Comparison of ENCODE assay signal across 13 mouse cellular contexts in the genomic region with DNA sequence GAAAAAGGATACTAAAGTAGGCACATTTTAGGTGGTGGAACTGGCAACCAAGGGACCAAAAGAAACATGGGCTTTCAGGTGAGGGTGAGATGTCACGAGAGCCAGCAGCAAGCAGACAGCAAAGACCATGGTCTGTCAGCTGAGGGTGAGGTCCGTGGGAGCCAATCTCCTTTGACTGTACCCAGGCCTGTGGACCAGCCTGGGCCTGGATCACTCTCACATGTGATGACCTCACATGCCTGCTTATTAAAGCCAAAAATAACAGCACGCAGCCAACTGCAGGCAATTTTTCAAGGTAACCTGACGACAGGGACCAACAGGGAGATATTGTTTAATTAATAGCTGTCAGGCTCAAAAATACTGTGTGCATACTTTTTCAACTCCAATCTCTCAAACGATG. TPM values are rescaled to one million over a fixed set of nuclear protein-coding genes. Genes with fewer than 3 reads are reported as not detected.
DNase-seq lines count a peak whose midpoint lies in the region; ATAC-seq and TF ChIP-seq lines count a peak whose summit lies in the region.
"Had no signal": no experiment of that assay in that cellular context is flagged by ENCODE, and none has a peak within 500 bp of the region (broad histone marks: within the 10 kb centered on the region; RNA-seq: fewer than 3 reads in every experiment).

No protein-coding gene starts in this region.

- no peak for ATAC-seq in midbrain, embryonic 11.5 days (ENCODE audit: low FRiP score)

- TF ChIP-seq CTCF in layer of hippocampus, adult 2 months (conservative IDR thresholded peaks at IDR 0.05), result no peak
- no peak for TF ChIP-seq CTCF in thymus, adult 2 months (IDR thresholded peaks at IDR 0.05; ENCODE audit: borderline replicate concordance, control insufficient read depth, extremely low read depth, insufficient read depth, low read length, poor library complexity)

- no peak overlapping the region for H3K9ac ChIP-seq in midbrain, embryonic 11.5 days (ENCODE audit: low read length)
- H3K9ac ChIP-seq: lung, embryonic 15.5 days; neural tube, embryonic 15.5 days had no signal

- peak; percentile 9 to 11 for DNase-seq in cerebellum, postnatal 25 days
- no peak for DNase-seq in cerebellum, adult 18-20 months
- DNase-seq in midbrain, embryonic 11.5 days (ENCODE audit: low spot score, missing footprints), result peak; percentile 35
- no peak for DNase-seq in midbrain, embryonic 10.5 days (ENCODE audit: low spot score)
- DNase-seq in heart, adult 9 months (ENCODE audit: low spot score in 2 of 2), result peak; percentile 53 to 68
- DNase-seq in ovary, postnatal 14 days (ENCODE audit: low spot score), result peak; percentile 2
- DNase-seq in layer of hippocampus, adult 2 months (ENCODE audit: low spot score in 2 of 2), result no peak
- no peak for DNase-seq in thymus, adult 2 months
- DNase-seq: kidney, adult 18-20 months; layer of hippocampus, postnatal 36 days; thymus, postnatal 36 days had no signal

- no peaks in the 10 kb centered on the region for H3K4me1 ChIP-seq in midbrain, embryonic 11.5 days (ENCODE audit: control insufficient read depth, insufficient read depth, low read length)
- H3K4me1 ChIP-seq in midbrain, embryonic 10.5 days, result peaks cover 10% of the 10 kb centered on the region
- peaks cover 7% of the 10 kb centered on the region for H3K4me1 ChIP-seq in thymus, adult 2 months (replicated peaks; ENCODE audit: control insufficient read depth, insufficient read depth, low read length)
- H3K4me1 ChIP-seq: lung, embryonic 15.5 days had no signal

- H3K27ac ChIP-seq in midbrain, embryonic 11.5 days (ENCODE audit: low read depth, low read length), result no peak overlapping the region
- H3K27ac ChIP-seq in midbrain, embryonic 10.5 days (replicated peaks), result no peak overlapping the region
- no peak overlapping the region for H3K27ac ChIP-seq in layer of hippocampus, adult 2 months
- H3K27ac ChIP-seq in thymus, adult 2 months (ENCODE audit: control insufficient read depth, insufficient read depth, low read length), result no peak overlapping the region
- H3K27ac ChIP-seq: lung, embryonic 15.5 days; neural tube, embryonic 15.5 days had no signal

- 83% methylated on average over 5 of the region's 5 CpGs for WGBS in midbrain, embryonic 11.5 days
- 88% methylated on average over 5 of the region's 5 CpGs for WGBS in midbrain, embryonic 10.5 days
- WGBS in thymus, adult 2 months, result 92% methylated on average over 5 of the region's 5 CpGs

- TF ChIP-seq POLR2A in thymus, adult 2 months (IDR thresholded peaks at IDR 0.05; ENCODE audit: control insufficient read depth, extremely low read depth, insufficient read depth, low read length, poor library complexity), result no peak

- no peaks in the 10 kb centered on the region for H3K9me3 ChIP-seq in midbrain, embryonic 11.5 days (ENCODE audit: control insufficient read depth, low read length)
- no peaks in the 10 kb centered on the region for H3K9me3 ChIP-seq in midbrain, embryonic 10.5 days (replicated peaks)
- H3K9me3 ChIP-seq: lung, embryonic 15.5 days; neural tube, embryonic 15.5 days had no signal

- H3K36me3 ChIP-seq in midbrain, embryonic 11.5 days (ENCODE audit: control insufficient read depth, insufficient read depth, low read length), result no peaks in the 10 kb centered on the region
- no peaks in the 10 kb centered on the region for H3K36me3 ChIP-seq in midbrain, embryonic 10.5 days
- no peaks in the 10 kb centered on the region for H3K36me3 ChIP-seq in thymus, adult 2 months (ENCODE audit: control insufficient read depth, insufficient read depth, low read length)
- H3K36me3 ChIP-seq: neural tube, embryonic 15.5 days had no signal

- no peak overlapping the region for H3K4me3 ChIP-seq in midbrain, embryonic 11.5 days (ENCODE audit: low read depth, low read length)
- H3K4me3 ChIP-seq in midbrain, embryonic 10.5 days, result no peak overlapping the region
- no peak overlapping the region for H3K4me3 ChIP-seq in layer of hippocampus, adult 2 months
- no peak overlapping the region for H3K4me3 ChIP-seq in thymus, adult 2 months (ENCODE audit: control insufficient read depth, insufficient read depth, low read length)
- H3K4me3 ChIP-seq: lung, embryonic 15.5 days; neural tube, embryonic 15.5 days had no signal

- no peaks in the 10 kb centered on the region for H3K27me3 ChIP-seq in midbrain, embryonic 11.5 days (ENCODE audit: control insufficient read depth, insufficient read depth, low read length)
- H3K27me3 ChIP-seq in midbrain, embryonic 10.5 days (ENCODE audit: low read depth, poor library complexity, severe bottlenecking), result no peaks in the 10 kb centered on the region
- no peaks in the 10 kb centered on the region for H3K27me3 ChIP-seq in thymus, adult 2 months (ENCODE audit: control insufficient read depth, insufficient read depth, low read length)
- H3K27me3 ChIP-seq: lung, embryonic 15.5 days; neural tube, embryonic 15.5 days had no signal

- no peak overlapping the region for H3K4me2 ChIP-seq in midbrain, embryonic 11.5 days
- H3K4me2 ChIP-seq: lung, embryonic 15.5 days; neural tube, embryonic 15.5 days had no signal

RNA-seq across cellular contexts. Expression of gene Rsu1, which starts 35.5 kb away (rescaled TPM):
- polyA plus RNA-seq in midbrain, embryonic 11.5 days (2014; fragmentation: Nextera tagmentation; extraction: Ambion mirVana), result 73.1 and 78.0 TPM in 2 replicates
- polyA plus RNA-seq in midbrain, embryonic 10.5 days (2016; fragmentation: Nextera tagmentation; extraction: Ambion mirVana), result 70.0 and 72.1 TPM in 2 replicates
- 10 to 100 TPM; 36.2 to 36.5 TPM for total RNA-seq in layer of hippocampus, adult 2 months (2021)
- 38.1 and 43.0 TPM in 2 replicates for polyA plus RNA-seq in thymus, adult 2 months (2012; rRNA removed)

Comparison
In these comparisons a context has a peak if more than half of its experiments do, and no peak if none do; other contexts are left out.
1. DNase-seq: peak in cerebellum, postnatal 25 days (2 of 2), midbrain, embryonic 11.5 days (single experiment), heart, adult 9 months (2 of 2) and ovary, postnatal 14 days (single experiment); none in cerebellum, adult 18-20 months (0 of 2), midbrain, embryonic 10.5 days (single experiment), layer of hippocampus, adult 2 months (0 of 2) and thymus, adult 2 months (single experiment).